Mouse (Mus musculus) midbrain, postnatal 0 days (tissue): ENCODE data around the gene Fut8. TPM values are rescaled to one million over a fixed set of nuclear protein-coding genes. Genes with fewer than 3 reads are reported as not detected.

Experiments
- ATAC-seq: fragments of 200-750 bp; cut with Nextera tagmentation; 2 replicates; pipeline ENCODE4 v1.8.0; 2017; ENCODE audit warnings: moderate number of reproducible peaks, mild to moderate bottlenecking, moderate TSS enrichment, moderate library complexity; ENCODE audit not compliant: low FRiP score
- DNase-seq: peaks from one replicate; pipeline ENCODE4 v3.0.0-alpha.2; 2015; ENCODE audit warnings: low spot score
- H3K27ac ChIP-seq: fragments of 300-500 bp; sonication (generic); 2 replicates; pipeline ENCODE4 v1.5.1; 2014; ENCODE audit warnings: low read depth, mild to moderate bottlenecking, low read length, mixed read lengths
- H3K27me3 ChIP-seq: fragments of 300-500 bp; sonication (generic); 2 replicates; pipeline ENCODE4 v1.6.1; 2014; ENCODE audit warnings: low read length, control low read depth, mixed read lengths; ENCODE audit not compliant: insufficient read depth
- H3K36me3 ChIP-seq: fragments of 300-500 bp; sonication (generic); 2 replicates; pipeline ENCODE4 v1.6.1; 2014; ENCODE audit warnings: low read length, control low read depth, mixed read lengths; ENCODE audit not compliant: insufficient read depth
- H3K4me1 ChIP-seq: fragments of 300-500 bp; sonication (generic); 2 replicates; pipeline ENCODE4 v1.6.1; 2014; ENCODE audit warnings: mild to moderate bottlenecking, control low read depth, antibody characterized with exemption, low read length, mixed read lengths; ENCODE audit not compliant: insufficient read depth
- H3K4me2 ChIP-seq: fragments of 300-500 bp; sonication (generic); 2 replicates; pipeline ENCODE4 v1.6.1; 2014; ENCODE audit warnings: low read depth, mild to moderate bottlenecking, low read length, mixed read lengths; ENCODE audit not compliant: poor library complexity, severe bottlenecking
- H3K4me3 ChIP-seq: fragments of 300-500 bp; sonication (generic); 2 replicates; pipeline ENCODE4 v1.5.1; 2014; ENCODE audit warnings: low read depth, mild to moderate bottlenecking, low read length, moderate library complexity
- H3K9ac ChIP-seq: fragments of 300-500 bp; sonication (generic); replicated peaks from 2 replicates; pipeline ENCODE4 v1.6.1; 2014; ENCODE audit warnings: mild to moderate bottlenecking, low read length, moderate library complexity, mixed read lengths; ENCODE audit not compliant: poor library complexity, severe bottlenecking
- H3K9me3 ChIP-seq: fragments of 300-500 bp; sonication (generic); 2 replicates; pipeline ENCODE4 v1.6.1; 2016; ENCODE audit warnings: low read length, control low read depth
- CTCF ChIP-seq: IDR thresholded peaks from 2 replicates; pipeline ENCODE4 v1.5.1; 2016; ENCODE audit warnings: antibody characterized with exemption, mild to moderate bottlenecking
- WGBS: fragments of 180-500 bp; shearing (Covaris S2); extraction: QIAGEN DNeasy Blood & Tissue Kit; methylation state at CpG from one replicate; pipeline ENCODE4 v1.1.7; 2014; 5-methylcytosine and 5-hydroxymethylcytosine counted together
- polyA plus RNA-seq: library from polyadenylated mRNA; unstranded; fragments of >200 nt; fragmentation: Nextera tagmentation; extraction: Ambion mirVana; gene quantifications from 2 replicates; pipeline ENCODE4 v1.2.1, GENCODE M21; 2015
- total RNA-seq: library from RNA; depleted of rRNA; stranded (reverse); fragments of >200 nt; gene quantifications from 2 replicates; pipeline ENCODE4 v1.2.3, GENCODE M21; 2014

Gene Fut8
- total and polyA plus RNA-seq, 2 experiments from 2014 or later: 62.3 to 74.1 TPM

DNA sequence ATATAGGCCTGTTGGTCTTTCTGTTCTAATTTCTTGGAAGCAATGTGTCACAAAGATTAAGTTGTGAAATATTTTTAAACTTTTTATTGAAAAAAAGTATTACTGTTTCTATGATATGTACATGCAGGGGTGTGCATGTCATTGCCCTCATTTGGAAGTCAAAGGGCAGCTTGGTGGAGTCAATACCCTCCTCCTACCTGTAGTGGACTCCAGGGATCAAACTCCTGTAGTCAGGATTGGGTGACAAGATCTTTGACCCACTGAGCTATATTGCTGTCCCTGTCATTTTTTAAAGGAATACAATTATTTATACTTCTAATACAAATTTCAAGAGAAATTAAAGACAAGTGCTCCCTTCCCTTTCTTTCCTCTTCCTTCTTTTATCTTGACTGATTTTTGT is 111.6 kb downstream of the Fut8 start:
- DNase-seq: no peak
- no peaks in the 10 kb centered on the region for H3K36me3 ChIP-seq
- H3K9ac ChIP-seq: no peak overlapping the region
- H3K9me3 ChIP-seq: no peaks in the 10 kb centered on the region
- no peaks in the 10 kb centered on the region for H3K4me1 ChIP-seq
- H3K27ac ChIP-seq: no peak overlapping the region
- no peak for ATAC-seq
- H3K4me2 ChIP-seq: no peak overlapping the region
- no peak overlapping the region for H3K4me3 ChIP-seq
- TF ChIP-seq CTCF: no peak
- H3K27me3 ChIP-seq: no peaks in the 10 kb centered on the region

DNA sequence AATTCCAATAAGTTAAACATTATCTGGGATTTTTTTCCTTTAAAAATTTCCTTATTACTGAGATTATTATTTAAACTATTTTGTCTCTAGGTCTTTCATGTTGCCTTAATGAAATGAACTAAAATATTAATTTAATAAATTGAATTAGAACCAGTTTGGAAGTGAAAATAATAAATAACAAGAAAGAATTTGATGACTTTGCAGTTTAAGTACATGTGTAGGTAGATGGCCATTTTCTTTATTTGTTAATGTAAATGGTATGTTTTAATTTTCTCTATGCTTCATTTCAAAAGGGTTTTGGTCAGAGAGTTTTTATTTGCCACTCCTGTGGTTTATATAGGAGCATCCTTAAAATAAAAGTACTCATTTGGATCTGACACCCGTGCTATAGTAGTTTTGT is 177.8 kb downstream of the Fut8 start:
- H3K27me3 ChIP-seq: no peaks in the 10 kb centered on the region
- H3K9ac ChIP-seq: no peak overlapping the region
- no peaks in the 10 kb centered on the region for H3K9me3 ChIP-seq
- no peak overlapping the region for H3K4me3 ChIP-seq
- ATAC-seq (no peak), DNase-seq (no peak)
- no peak overlapping the region for H3K4me2 ChIP-seq
- H3K36me3 ChIP-seq: no peaks in the 10 kb centered on the region; the same call in 1 of the 2 replicates
- no peak for TF ChIP-seq CTCF
- no peak overlapping the region for H3K27ac ChIP-seq
- H3K4me1 ChIP-seq: no peaks in the 10 kb centered on the region
- 96% methylated on average over 1 of the region's 1 CpGs for WGBS

DNA sequence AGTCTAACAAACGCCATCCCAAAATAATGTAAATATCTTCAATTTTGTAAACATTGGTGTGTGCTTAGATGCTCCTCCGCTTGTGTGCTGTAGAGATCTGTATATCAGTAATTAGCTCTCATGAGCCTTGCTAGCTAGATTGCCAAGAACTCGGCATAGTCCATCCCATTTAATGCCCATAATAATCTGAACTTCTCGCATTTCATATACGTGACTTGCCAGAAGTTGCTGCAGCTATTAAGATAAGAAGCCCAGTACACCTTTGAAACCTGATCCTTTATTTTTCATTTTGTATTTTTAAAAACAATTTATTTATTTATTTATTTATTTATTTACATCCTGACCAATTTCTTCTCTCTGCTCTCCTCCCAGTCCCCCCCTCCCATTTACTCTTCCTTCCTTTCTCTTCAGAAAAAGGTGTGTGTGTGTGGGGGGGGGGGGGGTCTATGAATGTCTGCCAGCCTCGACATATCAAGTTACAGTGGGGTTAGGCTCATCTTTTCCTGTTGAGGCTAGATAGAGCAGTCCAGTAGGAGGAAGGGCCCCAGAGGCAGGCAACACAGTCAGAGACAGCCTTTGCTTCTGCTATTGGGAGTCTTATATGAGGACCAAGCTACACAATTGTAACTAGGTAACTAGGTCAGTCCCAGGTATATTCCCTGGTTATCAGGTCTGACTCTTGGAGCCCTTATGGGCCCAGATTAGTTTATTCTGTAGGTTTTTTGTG is 183.9 kb downstream of the Fut8 start:
- H3K36me3 ChIP-seq: no peaks in the 10 kb centered on the region
- H3K27ac ChIP-seq: no peak overlapping the region
- no peak overlapping the region for H3K4me3 ChIP-seq
- no peaks in the 10 kb centered on the region for H3K27me3 ChIP-seq
- no peak for TF ChIP-seq CTCF
- DNase-seq (no peak), ATAC-seq (no peak)
- no peaks in the 10 kb centered on the region for H3K4me1 ChIP-seq
- no peak overlapping the region for H3K4me2 ChIP-seq
- no peak overlapping the region for H3K9ac ChIP-seq
- 82% methylated on average over 6 of the region's 6 CpGs for WGBS
- no peaks in the 10 kb centered on the region for H3K9me3 ChIP-seq

DNA sequence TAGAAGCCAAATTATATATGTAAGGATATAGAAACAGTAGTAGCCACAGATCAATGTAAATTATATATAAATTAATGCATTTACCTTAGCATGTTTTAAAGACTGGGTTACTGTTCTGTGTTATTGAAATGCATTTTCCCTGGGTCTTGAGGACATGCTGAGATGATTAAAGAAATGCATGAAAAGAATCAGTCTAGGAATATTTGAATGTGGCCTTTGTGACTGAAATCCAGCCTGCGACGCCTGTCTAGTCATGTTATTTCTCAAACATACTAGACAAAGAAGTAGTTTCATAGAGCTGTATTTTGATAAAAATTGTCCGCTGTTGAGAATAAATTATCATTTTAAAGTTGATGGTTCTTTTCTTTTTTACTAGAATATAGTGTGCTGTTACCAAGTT is 188.2 kb downstream of the Fut8 start:
- no peak for ATAC-seq
- 20% methylated on average over 3 of the region's 3 CpGs for WGBS
- no peak overlapping the region for H3K4me2 ChIP-seq

GRCm38 (mm10) chr12:77428165-77428564 is 190.2 kb downstream of the Fut8 start:
- DNase-seq: no peak
- H3K27me3 ChIP-seq: no peaks in the 10 kb centered on the region
- no peak for TF ChIP-seq CTCF
- H3K9ac ChIP-seq: no peak overlapping the region
- H3K36me3 ChIP-seq: no peaks in the 10 kb centered on the region
- 84% methylated on average over 1 of the region's 1 CpGs for WGBS
- H3K4me1 ChIP-seq: no peaks in the 10 kb centered on the region
- no peak overlapping the region for H3K4me2 ChIP-seq
- H3K27ac ChIP-seq: no peak overlapping the region
- H3K4me3 ChIP-seq: no peak overlapping the region
- ATAC-seq: no peak
- H3K9me3 ChIP-seq: no peaks in the 10 kb centered on the region

More for the DNA sequence above, 188.2 kb downstream of the Fut8 start:
- no peak overlapping the region for H3K27ac ChIP-seq
- DNase-seq: no peak
- no peaks in the 10 kb centered on the region for H3K36me3 ChIP-seq
- no peak for TF ChIP-seq CTCF
- no peaks in the 10 kb centered on the region for H3K4me1 ChIP-seq
- H3K9me3 ChIP-seq: no peaks in the 10 kb centered on the region
- H3K4me3 ChIP-seq: no peak overlapping the region
- H3K9ac ChIP-seq: no peak overlapping the region
- no peaks in the 10 kb centered on the region for H3K27me3 ChIP-seq

- H3K4me1 ChIP-seq: no peaks in the 10 kb centered on the region
- no peak overlapping the region for H3K9ac ChIP-seq
- no peak overlapping the region for H3K4me3 ChIP-seq
- H3K4me2 ChIP-seq: no peak overlapping the region
- no peak for ATAC-seq
- no peaks in the 10 kb centered on the region for H3K9me3 ChIP-seq
- DNase-seq: no peak
- H3K36me3 ChIP-seq: no peaks in the 10 kb centered on the region
- TF ChIP-seq CTCF: no peak
- H3K27me3 ChIP-seq: no peaks in the 10 kb centered on the region
- H3K27ac ChIP-seq: no peak overlapping the region
These were observed 191.5 kb downstream of the Fut8 start for GRCm38 (mm10) chr12:77429381-77429780.
